Mouse (Mus musculus) midbrain, embryonic 16.5 days (tissue): Measurements from ENCODE around the gene Terb2. TPM values are rescaled to one million over a fixed set of nuclear protein-coding genes. Genes with fewer than 3 reads are reported as not detected.

ENCODE experiments used
- ATAC-seq: fragments of 200-750 bp; cut with Nextera tagmentation; 2 replicates; pipeline ENCODE4 v1.8.0; 2017; ENCODE audit warnings: moderate TSS enrichment
- H3K27ac ChIP-seq: fragments of 300-500 bp; sonication (generic); 2 replicates; pipeline ENCODE4 v1.5.1; 2014; ENCODE audit warnings: mild to moderate bottlenecking, low read length, mixed read lengths
- H3K27me3 ChIP-seq: fragments of 300-500 bp; sonication (generic); 2 replicates; pipeline ENCODE4 v1.6.1; 2014; ENCODE audit warnings: low read depth, low read length, mixed read lengths; ENCODE audit not compliant: control insufficient read depth, insufficient read depth
- H3K36me3 ChIP-seq: fragments of 300-500 bp; sonication (generic); 2 replicates; pipeline ENCODE4 v1.6.1; 2014; ENCODE audit warnings: mild to moderate bottlenecking, low read length, moderate library complexity, mixed read lengths; ENCODE audit not compliant: control insufficient read depth, insufficient read depth
- H3K4me1 ChIP-seq: fragments of 300-500 bp; sonication (generic); 2 replicates; pipeline ENCODE4 v1.6.1; 2014; ENCODE audit warnings: mild to moderate bottlenecking, low read length, mixed read lengths; ENCODE audit not compliant: control insufficient read depth, insufficient read depth
- H3K4me2 ChIP-seq: fragments of 300-500 bp; sonication (generic); 2 replicates; pipeline ENCODE4 v1.6.1; 2014; ENCODE audit warnings: mild to moderate bottlenecking, low read length, mixed read lengths
- H3K4me3 ChIP-seq: fragments of 300-500 bp; sonication (generic); 2 replicates; pipeline ENCODE4 v1.5.1; 2014; ENCODE audit warnings: low read depth, mild to moderate bottlenecking, low read length, moderate library complexity, mixed read lengths
- H3K9ac ChIP-seq: fragments of 300-500 bp; sonication (generic); 2 replicates; pipeline ENCODE4 v1.6.1; 2014; ENCODE audit warnings: low read depth, low read length, mixed read lengths
- H3K9me3 ChIP-seq: fragments of 300-500 bp; sonication (generic); replicated peaks from 2 replicates; pipeline ENCODE4 v1.6.1; 2014; ENCODE audit warnings: mild to moderate bottlenecking, low read length, mixed read lengths; ENCODE audit not compliant: control insufficient read depth, poor library complexity, severe bottlenecking
- WGBS: fragments of 180-500 bp; shearing (Covaris S2); extraction: QIAGEN DNeasy Blood & Tissue Kit; methylation state at CpG from one replicate; pipeline ENCODE4 v1.1.7; 2014; 5-methylcytosine and 5-hydroxymethylcytosine counted together
- polyA plus RNA-seq: library from polyadenylated mRNA; unstranded; fragments of >200 nt; fragmentation: Nextera tagmentation; extraction: Ambion mirVana; gene quantifications from 2 replicates; pipeline ENCODE4 v1.2.1, GENCODE M21; 2015

Gene Terb2
- polyA plus RNA-seq, 1 experiment from 2014 or later, result not detected

DNA sequence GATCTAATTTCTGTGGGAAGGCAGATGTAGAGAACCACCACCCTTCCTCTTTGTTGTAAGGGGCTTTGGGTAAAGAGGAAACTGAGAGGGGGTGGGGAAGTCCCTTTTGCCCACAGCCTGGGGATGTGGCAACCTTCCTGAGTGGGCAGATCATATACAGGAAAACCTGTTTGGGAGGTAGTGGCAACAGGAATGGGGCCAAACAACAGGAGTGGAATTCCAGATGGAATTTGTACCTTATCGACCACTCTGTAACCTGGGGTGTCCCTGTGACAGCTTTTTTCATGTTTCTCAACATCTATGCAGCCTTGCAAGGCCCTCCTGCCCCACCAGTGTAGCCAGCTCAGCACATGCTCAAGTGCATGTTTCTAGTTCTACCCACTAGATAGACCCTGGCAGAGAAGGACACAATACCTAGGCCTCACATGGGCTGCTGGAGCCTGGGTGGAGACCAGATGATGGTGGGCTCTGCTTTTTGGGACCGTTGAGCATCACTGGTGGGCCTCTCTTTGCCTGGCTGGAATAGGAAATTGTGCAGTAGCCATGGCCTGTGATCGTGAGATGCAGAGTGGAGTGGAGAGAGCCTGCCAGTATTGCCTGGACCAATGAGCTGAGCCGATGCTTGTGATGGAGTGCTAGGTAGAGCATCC is 29.9 kb upstream of the Terb2 start:
- Histone ChIP-seq H3K4me3 (no peak overlapping the region), H3K4me1 (no peaks in the 10 kb centered on the region), H3K4me2 (no peak overlapping the region), H3K36me3 (0 out of 2 replicates have a peak, but pooled peaks cover 2% of the 10 kb centered on the region), H3K9me3 (no peaks in the 10 kb centered on the region), H3K9ac (no peak overlapping the region), H3K27ac (no peak overlapping the region), H3K27me3 (no peaks in the 10 kb centered on the region)
- 92% methylated on average over 4 of the region's 4 CpGs for WGBS
- no peak for ATAC-seq

DNA sequence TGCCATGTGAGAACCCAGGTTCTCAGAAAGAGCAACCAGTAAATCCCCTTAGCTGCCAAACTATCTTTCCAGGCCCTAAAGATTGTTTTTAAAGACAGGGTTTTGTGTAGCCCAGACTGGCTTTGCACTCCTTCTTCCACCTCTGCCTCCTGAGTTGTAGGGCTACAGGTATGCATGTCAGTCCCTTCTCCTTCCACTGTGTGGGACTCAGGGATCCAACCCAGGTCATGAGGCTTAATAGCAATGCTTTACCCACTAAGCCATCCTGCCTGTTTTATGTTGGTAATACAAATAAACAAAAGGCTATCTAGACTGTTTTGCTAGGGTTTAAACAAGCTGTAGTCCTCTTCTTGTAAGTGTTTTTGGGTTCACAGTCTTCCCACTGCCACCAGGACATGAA is 28.5 kb upstream of the Terb2 start:
- Histone ChIP-seq H3K36me3 (0 out of 2 replicates have a peak, but pooled peaks cover 2% of the 10 kb centered on the region), H3K4me1 (no peaks in the 10 kb centered on the region), H3K9me3 (no peaks in the 10 kb centered on the region), H3K27ac (no peak overlapping the region), H3K4me3 (no peak overlapping the region), H3K4me2 (no peak overlapping the region), H3K9ac (no peak overlapping the region), H3K27me3 (no peaks in the 10 kb centered on the region)
- no peak for ATAC-seq

DNA sequence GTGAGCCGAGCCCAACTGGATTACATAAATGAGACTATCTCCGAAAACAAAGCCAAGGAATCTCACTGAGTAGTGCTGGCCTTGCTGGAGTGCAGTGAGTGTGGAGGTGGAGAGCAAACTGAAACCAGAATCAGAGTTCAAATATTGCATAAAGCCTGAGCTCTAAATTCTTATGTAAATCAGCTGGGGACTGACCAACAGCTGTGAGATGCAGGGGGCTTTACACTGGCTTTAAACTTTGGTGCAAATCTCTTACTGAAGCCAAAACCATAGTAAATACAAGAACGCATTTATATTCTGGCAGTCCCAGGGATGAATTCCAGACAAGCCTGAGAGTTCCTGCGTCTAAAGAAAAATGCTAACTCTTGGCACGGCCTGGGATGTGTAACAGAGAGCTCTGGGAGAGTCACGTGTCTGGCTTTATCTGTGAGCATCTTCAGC is 27.7 kb upstream of the Terb2 start:
- Histone ChIP-seq H3K27me3 (no peaks in the 10 kb centered on the region), H3K4me1 (no peaks in the 10 kb centered on the region), H3K36me3 (0 out of 2 replicates have a peak, but pooled peaks cover 2% of the 10 kb centered on the region), H3K4me3 (no peak overlapping the region), H3K4me2 (no peak overlapping the region), H3K27ac (no peak overlapping the region), H3K9ac (no peak overlapping the region), H3K9me3 (no peaks in the 10 kb centered on the region)
- ATAC-seq, result no peak
- 40% methylated on average over 6 of the region's 6 CpGs for WGBS

DNA sequence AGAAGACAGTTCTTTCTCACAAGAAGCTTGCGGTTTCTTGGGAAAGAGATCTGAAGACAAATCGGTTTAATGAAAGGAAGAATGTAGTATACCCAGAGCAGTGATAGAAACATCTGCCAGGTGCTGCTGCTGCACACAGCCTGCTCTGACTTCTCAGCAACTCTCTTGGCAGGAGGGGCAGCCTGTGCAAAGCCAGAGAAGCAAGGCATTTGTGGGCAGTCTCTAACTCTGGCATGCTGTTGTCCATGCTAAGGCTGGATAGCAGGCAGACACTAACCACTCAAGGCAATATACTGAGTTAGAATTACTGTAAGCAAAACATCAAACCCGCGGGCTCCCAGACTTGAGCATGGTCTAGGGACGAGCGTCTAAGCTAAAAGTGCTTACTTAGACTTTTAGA is 26.4 kb upstream of the Terb2 start:
- no peak for ATAC-seq

DNA sequence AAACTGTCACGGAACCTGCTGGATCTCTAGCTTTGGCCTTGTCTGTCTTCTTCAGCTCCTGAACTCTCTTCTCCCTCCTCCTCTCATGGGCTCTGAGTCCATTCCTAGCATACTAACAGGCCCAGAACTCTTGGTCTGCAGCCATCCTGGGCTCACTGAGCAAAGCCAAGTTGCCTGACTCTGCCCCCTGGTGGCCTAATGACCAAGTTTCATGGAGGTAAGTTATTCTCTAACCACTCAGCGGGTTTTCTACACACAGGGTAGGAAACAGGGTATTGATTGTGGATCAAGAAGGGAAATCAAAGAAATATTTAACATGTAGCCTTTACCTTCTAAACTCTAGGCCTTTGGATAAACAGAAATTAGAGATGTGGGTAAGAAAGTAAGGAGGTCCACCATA is 25.4 kb upstream of the Terb2 start, which contains the start of gene Trim69:
Gene Trim69, plus strand, starts transcription at position 21 of the 400 bp plus-strand sequence.
- no peaks in the 10 kb centered on the region for H3K9me3 ChIP-seq
- no peak within 1 kb of the TSS for H3K27ac ChIP-seq
- H3K4me2 ChIP-seq, result no peak within 1 kb of the TSS
- WGBS, result 31% methylated on average over 2 of the region's 2 CpGs
- H3K36me3 ChIP-seq, result no peaks in the 10 kb centered on the region
- no peak within 1 kb of the TSS for H3K9ac ChIP-seq
- ATAC-seq, result no peak
- H3K4me3 ChIP-seq, result no peak within 1 kb of the TSS
- no peaks in the 10 kb centered on the region for H3K27me3 ChIP-seq
- H3K4me1 ChIP-seq, result no peaks in the 10 kb centered on the region

More for the DNA sequence above, 26.4 kb upstream of the Terb2 start:
- no peaks in the 10 kb centered on the region for H3K4me1 ChIP-seq
- no peaks in the 10 kb centered on the region for H3K27me3 ChIP-seq
- H3K4me2 ChIP-seq, result no peak overlapping the region
- no peaks in the 10 kb centered on the region for H3K36me3 ChIP-seq
- no peak overlapping the region for H3K4me3 ChIP-seq
- no peak overlapping the region for H3K9ac ChIP-seq
- H3K9me3 ChIP-seq, result no peaks in the 10 kb centered on the region
- 83% methylated on average over 6 of the region's 6 CpGs for WGBS
- no peak overlapping the region for H3K27ac ChIP-seq

DNA sequence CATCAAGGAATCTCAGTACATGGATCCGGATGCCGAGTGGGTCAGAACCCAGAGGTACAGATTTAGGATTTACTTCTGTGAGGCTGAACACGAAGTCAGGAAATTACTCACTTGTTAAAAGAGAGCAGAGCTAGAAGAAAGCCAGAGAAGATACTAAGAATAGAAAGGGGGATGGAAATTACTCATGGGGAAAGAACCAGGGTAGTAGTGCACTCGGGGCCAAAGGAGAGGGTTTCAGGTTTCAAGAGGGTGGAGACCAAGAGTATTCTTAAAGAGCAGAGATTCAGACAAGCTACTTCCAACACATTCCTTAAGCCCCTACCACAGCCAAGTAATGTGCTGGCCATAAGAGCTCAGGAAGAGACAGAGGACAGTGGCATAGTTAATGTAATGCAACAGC is 24.5 kb upstream of the Terb2 start:
- Histone ChIP-seq H3K36me3 (no peaks in the 10 kb centered on the region), H3K27ac (no peak overlapping the region), H3K4me2 (no peak overlapping the region), H3K27me3 (no peaks in the 10 kb centered on the region), H3K9ac (no peak overlapping the region), H3K4me1 (no peaks in the 10 kb centered on the region), H3K4me3 (no peak overlapping the region), H3K9me3 (no peaks in the 10 kb centered on the region)
- WGBS, result 24% methylated on average over 4 of the region's 4 CpGs
- no peak for ATAC-seq

DNA sequence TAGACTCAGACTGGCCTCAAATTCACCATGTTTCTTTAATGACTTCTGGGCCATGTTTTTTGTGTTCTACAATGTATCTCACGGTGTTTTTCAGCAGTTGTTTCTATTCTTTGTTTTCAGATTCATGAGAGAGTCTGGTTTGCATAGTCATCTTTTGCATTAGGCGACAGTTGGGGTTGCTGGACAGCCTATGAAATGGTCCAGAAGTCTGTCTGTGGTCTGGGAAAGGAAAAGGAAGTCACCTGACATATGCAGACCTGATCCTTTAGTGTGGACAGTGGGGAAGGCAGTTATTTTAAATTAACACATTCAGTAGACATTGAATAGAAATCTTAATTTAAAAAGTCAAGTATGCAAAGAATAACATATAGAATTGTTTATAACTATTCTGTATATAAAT is 23.5 kb upstream of the Terb2 start:
- no peak for ATAC-seq
- Histone ChIP-seq H3K9me3 (no peaks in the 10 kb centered on the region), H3K4me1 (no peaks in the 10 kb centered on the region), H3K27ac (no peak overlapping the region), H3K27me3 (no peaks in the 10 kb centered on the region), H3K4me2 (no peak overlapping the region), H3K9ac (no peak overlapping the region), H3K4me3 (no peak overlapping the region), H3K36me3 (no peaks in the 10 kb centered on the region)
- WGBS, result 77% methylated on average over 2 of the region's 2 CpGs

DNA sequence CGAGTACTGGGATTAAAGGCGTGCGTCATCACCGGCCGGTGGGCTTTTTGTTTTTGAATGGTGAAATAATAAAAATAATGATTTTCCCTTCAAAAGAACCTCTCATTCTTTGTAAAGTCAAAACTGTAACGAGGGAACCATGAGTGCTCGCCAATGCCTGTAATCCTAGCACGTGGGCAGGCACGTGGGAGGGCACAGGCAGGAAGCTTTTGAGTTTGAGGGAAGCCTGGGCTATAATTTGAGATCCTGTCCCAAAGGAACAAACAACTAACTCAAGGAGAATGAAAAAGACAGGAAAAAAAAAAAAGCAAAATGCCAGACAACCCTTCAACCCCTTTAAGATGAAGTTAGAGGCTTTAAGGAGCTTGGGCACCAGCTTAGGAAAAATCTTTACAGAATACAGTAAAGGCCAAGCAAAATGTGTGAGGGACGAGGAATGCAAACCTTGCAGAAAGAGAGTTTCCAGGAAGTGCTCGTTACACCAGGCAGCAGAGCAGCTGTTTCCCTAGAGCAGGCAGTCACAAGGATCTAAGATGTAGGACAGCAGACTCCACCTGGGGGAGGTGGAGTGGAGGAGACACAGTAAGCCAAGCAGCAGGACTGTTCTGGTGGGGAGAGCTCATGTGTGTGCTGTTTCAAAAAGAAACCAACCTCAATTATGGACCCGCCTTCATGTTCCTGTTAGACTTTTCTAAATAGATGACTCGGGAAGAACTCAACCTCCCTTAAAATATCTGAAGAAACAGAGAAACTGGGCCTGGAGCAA is 22.5 kb upstream of the Terb2 start:
- WGBS, result 86% methylated on average over 13 of the region's 13 CpGs

DNA sequence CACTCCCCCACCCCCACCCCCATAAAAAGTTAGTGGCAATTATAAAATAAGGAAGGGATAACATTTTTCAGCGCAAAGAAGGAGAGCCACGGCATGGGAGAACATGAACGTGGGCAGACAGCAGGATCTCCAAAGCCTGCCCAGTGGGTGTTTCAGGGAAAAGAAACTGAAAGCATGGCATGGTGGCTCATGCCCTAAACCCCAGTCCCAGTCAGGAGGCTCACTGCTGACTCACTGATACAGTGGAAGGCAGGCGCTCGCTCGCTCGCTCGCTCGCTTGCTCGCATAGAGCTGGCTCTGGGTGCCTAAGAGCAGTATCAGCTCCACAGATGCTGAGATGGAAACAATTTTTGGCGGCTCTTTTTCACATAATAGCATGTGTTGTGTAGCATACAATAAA is 21.8 kb upstream of the Terb2 start:
- Histone ChIP-seq H3K9ac (no peak overlapping the region), H3K4me1 (no peaks in the 10 kb centered on the region), H3K4me2 (no peak overlapping the region), H3K9me3 (no peaks in the 10 kb centered on the region), H3K27me3 (no peaks in the 10 kb centered on the region), H3K4me3 (no peak overlapping the region), H3K27ac (no peak overlapping the region), H3K36me3 (no peaks in the 10 kb centered on the region)
- WGBS, result 83% methylated on average over 11 of the region's 11 CpGs
- no peak for ATAC-seq

More for the DNA sequence above, 22.5 kb upstream of the Terb2 start:
- Histone ChIP-seq H3K4me2 (no peak overlapping the region), H3K9me3 (no peaks in the 10 kb centered on the region), H3K27me3 (no peaks in the 10 kb centered on the region), H3K4me1 (no peaks in the 10 kb centered on the region), H3K9ac (no peak overlapping the region), H3K36me3 (no peaks in the 10 kb centered on the region), H3K27ac (no peak overlapping the region), H3K4me3 (no peak overlapping the region)
- no peak for ATAC-seq
